Mouse (Mus musculus) C2C12 (cell line): ENCODE data around the gene Kctd5.

ENCODE experiments used
- CEBPB ChIP-seq: IDR thresholded peaks from one replicate; pipeline ENCODE4 v1.6.1; 2011; ENCODE audit warnings: low read depth, mild to moderate bottlenecking, control low read depth, moderate library complexity
- CTCF ChIP-seq: IDR thresholded peaks from one replicate; pipeline ENCODE4 v1.5.1; 2011; ENCODE audit not compliant: control insufficient read depth, insufficient read depth, insufficient read length
- MAX ChIP-seq: IDR thresholded peaks from one replicate; pipeline ENCODE4 v1.6.1; 2011; ENCODE audit warnings: mild to moderate bottlenecking, control low read depth
- MYOD1 ChIP-seq: IDR thresholded peaks from one replicate; pipeline ENCODE4 v1.6.1; 2011; ENCODE audit warnings: low read depth; ENCODE audit not compliant: control insufficient read depth, insufficient read length
- MYOG ChIP-seq: IDR thresholded peaks from one replicate; pipeline ENCODE4 v1.6.1; 2011; ENCODE audit not compliant: control insufficient read depth, insufficient read length; ENCODE audit errors: extremely low read depth
- USF1 ChIP-seq: IDR thresholded peaks from one replicate; pipeline ENCODE4 v1.6.1; 2011; ENCODE audit warnings: low read depth, mild to moderate bottlenecking, control low read depth, moderate library complexity

GRCm38 (mm10) chr17:24014433-24014965 is 58.8 kb downstream of the Kctd5 start:
- TF ChIP-seq CTCF (no peak), MYOD1 (no peak), MYOG (no peak), MAX (no peak), CEBPB (no peak), USF1 (no peak)
